16 mouse cellular contexts compared by ENCODE assay signal in genomic region chr7:96340826-96341225, GRCm38 (mm10).
DNase-seq lines count a peak whose midpoint lies in the region; ATAC-seq and TF ChIP-seq lines count a peak whose summit lies in the region.
"Had no signal": no experiment of that assay in that cellular context is flagged by ENCODE, and none has a peak within 500 bp of the region (broad histone marks: within the 10 kb centered on the region; RNA-seq: fewer than 3 reads in every experiment).

No protein-coding gene starts in this region.

- 48% methylated on average over 5 of the region's 5 CpGs for WGBS in forebrain, embryonic 15.5 days
- 95% methylated on average over 5 of the region's 5 CpGs for WGBS in forebrain, embryonic 11.5 days
- 54% methylated on average over 5 of the region's 5 CpGs for WGBS in cerebellum, adult 2 months

- peak overlapping the region; percentile 38 for H3K27ac ChIP-seq in forebrain, embryonic 15.5 days (replicated peaks)
- no peak overlapping the region for H3K27ac ChIP-seq in forebrain, embryonic 11.5 days (ENCODE audit: low read depth, low read length)
- no peak overlapping the region for H3K27ac ChIP-seq in testis, adult 2 months (ENCODE audit: control insufficient read depth, insufficient read depth, low read depth, low read length)
- H3K27ac ChIP-seq in cerebellum, adult 2 months (ENCODE audit: insufficient read depth, low read length): no peak overlapping the region
- H3K27ac ChIP-seq: kidney, embryonic 15.5 days; lung, embryonic 15.5 days had no signal

- no peak overlapping the region for H3K4me3 ChIP-seq in forebrain, embryonic 15.5 days
- no peak overlapping the region for H3K4me3 ChIP-seq in forebrain, embryonic 11.5 days (ENCODE audit: low read depth, low read length)
- peak overlapping the region; percentile 60 for H3K4me3 ChIP-seq in testis, adult 2 months (ENCODE audit: control insufficient read depth, low read depth, low read length)
- H3K4me3 ChIP-seq in cerebellum, adult 2 months (replicated peaks; ENCODE audit: insufficient read depth, low read depth, low read length): no peak overlapping the region
- H3K4me3 ChIP-seq: kidney, embryonic 15.5 days; lung, embryonic 15.5 days; megakaryocyte, embryonic 14.5 days had no signal

- no peaks in the 10 kb centered on the region for H3K36me3 ChIP-seq in forebrain, embryonic 15.5 days
- no peaks in the 10 kb centered on the region for H3K36me3 ChIP-seq in forebrain, embryonic 11.5 days (ENCODE audit: control insufficient read depth, insufficient read depth, low read length)
- no peaks in the 10 kb centered on the region for H3K36me3 ChIP-seq in testis, adult 2 months (ENCODE audit: control insufficient read depth, insufficient read depth, low read length)
- H3K36me3 ChIP-seq: kidney, embryonic 15.5 days; lung, embryonic 15.5 days had no signal

- H3K9ac ChIP-seq in forebrain, embryonic 15.5 days (replicated peaks): no peak overlapping the region
- H3K9ac ChIP-seq in forebrain, embryonic 11.5 days (ENCODE audit: low read length): no peak overlapping the region
- H3K9ac ChIP-seq: kidney, embryonic 15.5 days; lung, embryonic 15.5 days had no signal

- no peak overlapping the region for H3K4me2 ChIP-seq in forebrain, embryonic 15.5 days (replicated peaks)
- H3K4me2 ChIP-seq in forebrain, embryonic 11.5 days (ENCODE audit: low read depth, low read length, severe bottlenecking): no peak overlapping the region
- H3K4me2 ChIP-seq: kidney, embryonic 15.5 days; lung, embryonic 15.5 days had no signal

- peaks cover 32% of the 10 kb centered on the region for H3K4me1 ChIP-seq in forebrain, embryonic 15.5 days
- no peaks in the 10 kb centered on the region; the same call in 1 of the 2 replicates for H3K4me1 ChIP-seq in forebrain, embryonic 11.5 days (replicated peaks; ENCODE audit: control insufficient read depth, insufficient read depth, low read length)
- no peaks in the 10 kb centered on the region for H3K4me1 ChIP-seq in testis, adult 2 months (ENCODE audit: control insufficient read depth, insufficient read depth, low read length)
- H3K4me1 ChIP-seq in cerebellum, adult 2 months (ENCODE audit: control insufficient read depth, insufficient read depth, low read length): no peaks in the 10 kb centered on the region
- H3K4me1 ChIP-seq: kidney, embryonic 15.5 days; lung, embryonic 15.5 days; megakaryocyte, embryonic 14.5 days had no signal

- H3K27me3 ChIP-seq in forebrain, embryonic 15.5 days: no peaks in the 10 kb centered on the region
- H3K27me3 ChIP-seq in forebrain, embryonic 11.5 days (ENCODE audit: control insufficient read depth, insufficient read depth, low read length): no peaks in the 10 kb centered on the region
- no peaks in the 10 kb centered on the region for H3K27me3 ChIP-seq in testis, adult 2 months (ENCODE audit: control insufficient read depth, insufficient read depth, low read length)
- H3K27me3 ChIP-seq in cerebellum, adult 2 months (ENCODE audit: control insufficient read depth, insufficient read depth, low read length): no peaks in the 10 kb centered on the region; the same call in 1 of the 2 replicates
- H3K27me3 ChIP-seq: kidney, embryonic 15.5 days; lung, embryonic 15.5 days; megakaryocyte, embryonic 14.5 days had no signal

- TF ChIP-seq CTCF in testis, adult 2 months (IDR thresholded peaks at IDR 0.05; ENCODE audit: control insufficient read depth, insufficient read depth, insufficient replicate concordance, low read depth, low read length): no peak
- no peak for TF ChIP-seq CTCF in cerebellum, adult 2 months (IDR thresholded peaks at IDR 0.05; ENCODE audit: borderline replicate concordance, insufficient read depth, low read depth, low read length)

- ATAC-seq in forebrain, embryonic 15.5 days (replicated peaks): peak; percentile 74
- no peak for ATAC-seq in forebrain, embryonic 11.5 days (replicated peaks; ENCODE audit: low FRiP score)
- ATAC-seq: activated CD4-positive, CD25-positive, alpha-beta regulatory T cell, adult 4 months had no signal

- no peak for TF ChIP-seq POLR2A in testis, adult 2 months (IDR thresholded peaks at IDR 0.05; ENCODE audit: control insufficient read depth, low read depth, low read length)
- no peak for TF ChIP-seq POLR2A in cerebellum, adult 2 months (IDR thresholded peaks at IDR 0.05; ENCODE audit: borderline replicate concordance, insufficient read depth, low read length)

- H3K9me3 ChIP-seq in forebrain, embryonic 15.5 days: no peaks in the 10 kb centered on the region
- H3K9me3 ChIP-seq in forebrain, embryonic 11.5 days (ENCODE audit: control insufficient read depth, low read length): no peaks in the 10 kb centered on the region
- H3K9me3 ChIP-seq: kidney, embryonic 15.5 days; lung, embryonic 15.5 days had no signal

- no peak for DNase-seq in forebrain, embryonic 11.5 days (ENCODE audit: low spot score)
- no peak for DNase-seq in testis, postnatal 10 days (ENCODE audit: low spot score)
- DNase-seq in layer of hippocampus, postnatal 14 days (ENCODE audit: low spot score in 2 of 2): peak; percentile 31 to 65
- peak; percentile 18 for DNase-seq in yolk sac, embryonic 10.5 days (ENCODE audit: low spot score)
- DNase-seq in cerebellum, adult 2 months: no peak
- DNase-seq in urinary bladder, postnatal 10 days (ENCODE audit: low spot score): no peak
- DNase-seq: adrenal gland, postnatal 25 days; cerebellum, postnatal 25 days; gastrocnemius, postnatal 14 days; heart, postnatal 36 days had no signal

Comparison
In these comparisons a context has a peak if more than half of its experiments do, and no peak if none do; other contexts are left out.
1. DNase-seq: peak in layer of hippocampus, postnatal 14 days (2 of 2) and yolk sac, embryonic 10.5 days (single experiment); none in forebrain, embryonic 11.5 days (single experiment), testis, postnatal 10 days (single experiment), cerebellum, adult 2 months (0 of 2) and urinary bladder, postnatal 10 days (single experiment).